Mouse (Mus musculus) megakaryocyte, embryonic 14.5 days (primary cell): ENCODE measurements around the gene F930015N05Rik.

Experiments used
- FLI1 ChIP-seq: IDR thresholded peaks from 2 replicates; pipeline ENCODE4 v1.6.1; 2012; ENCODE audit warnings: low read length, inconsistent platforms, mixed read lengths
- GATA1 ChIP-seq: IDR thresholded peaks from 3 replicates; pipeline ENCODE4 v1.6.1; 2012; ENCODE audit warnings: mixed read lengths, low read length, inconsistent platforms, borderline replicate concordance

DNA sequence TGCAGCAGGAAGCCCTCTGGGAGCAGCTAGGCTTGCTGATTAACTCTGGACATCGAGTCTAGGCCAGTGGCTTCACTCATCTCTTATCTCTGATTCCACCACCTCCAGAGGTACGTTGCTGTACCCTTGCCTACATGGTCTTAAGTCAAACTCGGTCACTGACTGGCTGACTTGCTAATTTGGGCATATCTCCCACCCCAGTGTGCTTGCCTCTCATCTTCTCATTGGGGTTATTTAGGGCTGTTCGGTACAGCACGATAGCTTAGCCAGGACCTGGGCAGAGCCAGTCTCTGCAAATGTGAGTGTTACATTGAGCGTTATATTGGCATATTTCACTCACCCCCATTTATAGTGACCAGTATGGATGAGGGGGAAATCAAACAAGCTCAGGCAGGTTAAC, 39.5 kb downstream of the F930015N05Rik start:
- no peak for TF ChIP-seq GATA1
- no peak for TF ChIP-seq FLI1
